Mouse (Mus musculus): ENCODE results near the gene Lce1h.
A peak's percentile ranks its signal among the peaks of the same experiment; 100 is the strongest.

- TF ChIP-seq CTCF (IDR thresholded peaks at IDR 0.05; ENCODE audit: low read depth) (0 out of 2 replicates have a peak, but pooled peaks have one; percentile 10), EP300 (IDR thresholded peaks at IDR 0.05; ENCODE audit: low read depth) (no peak)
Measured at GRCm38 (mm10) chr3:92715122-92715521, 49.7 kb downstream of the Lce1h start.

All from liver, postnatal 0 days (tissue).